Mouse (Mus musculus) cerebellum, adult 11-12 months (tissue): ENCODE results near the gene Clec4a3.
"Not testable (repeated sequence)": the region's sequence is repeated elsewhere in the genome, so short reads cannot be mapped to it uniquely, and the experiment has no call there.

Experiments
- DNase-seq: peaks from one replicate; pipeline ENCODE4 v3.0.0; 2022

Clec4a3 gene

GRCm38 (mm10) chr6:122952401-122952800 is at the start of gene Clec4a3:
Gene Clec4a3 (plus strand): TSS chr6:122952515.
- no peak for DNase-seq

GRCm38 (mm10) chr6:122919922-122920321 is 32.4 kb upstream of the Clec4a3 start:
- DNase-seq = no peak

- no peak for DNase-seq
Observed at GRCm38 (mm10) chr6:122921451-122921850, 30.9 kb upstream of the Clec4a3 start, which contains the start of gene Clec4a1. Gene Clec4a1 (plus strand): TSS chr6:122921848.

GRCm38 (mm10) chr6:122934845-122935244 is 17.5 kb upstream of the Clec4a3 start:
- no peak for DNase-seq

GRCm38 (mm10) chr6:122939618-122940017 is 12.7 kb upstream of the Clec4a3 start:
- no peak for DNase-seq

GRCm38 (mm10) chr6:122946760-122947159 is 5.6 kb upstream of the Clec4a3 start:
- no peak for DNase-seq

- no peak for DNase-seq
Observed at GRCm38 (mm10) chr6:122964562-122964961, 12.2 kb downstream of the Clec4a3 start.

- DNase-seq = no peak
Observed at GRCm38 (mm10) chr6:122969048-122969447, 16.7 kb downstream of the Clec4a3 start.

GRCm38 (mm10) chr6:122989876-122990437 is 37.6 kb downstream of the Clec4a3 start, which contains the start of gene Clec4a4:
Gene Clec4a4 (plus strand): TSS chr6:122990367.
- no peak for DNase-seq

- not testable (repeated sequence) for DNase-seq
Observed at GRCm38 (mm10) chr6:123004696-123005095, 52.4 kb downstream of the Clec4a3 start.

GRCm38 (mm10) chr6:123005591-123005990 is 53.3 kb downstream of the Clec4a3 start:
- no peak for DNase-seq
